Mouse (Mus musculus) ES-E14 (cell line): ENCODE measurements at regions not wholly inside any gene's neighbourhood (a gene's known extent, or its start where the extent isn't known, plus 50 kb on each side); places are given as distances from the start of the nearest gene placed in this dataset.

Experiments
- DNase-seq: peaks from one replicate; pipeline ENCODE4 v3.0.0-alpha.2; 2013; ENCODE audit warnings: low read depth, low spot score
- H3K27ac ChIP-seq: 2 replicates; pipeline ENCODE4 v1.5.1; 2012; ENCODE audit warnings: low read depth, mild to moderate bottlenecking, low read length, moderate library complexity, mixed read lengths; ENCODE audit not compliant: poor library complexity, insufficient read depth, severe bottlenecking
- H3K36me3 ChIP-seq: 2 replicates; pipeline ENCODE4 v1.6.1; 2012; ENCODE audit warnings: mild to moderate bottlenecking, low read length, moderate library complexity, mixed read lengths; ENCODE audit not compliant: control insufficient read depth, poor library complexity, insufficient read depth, severe bottlenecking
- H3K4me1 ChIP-seq, 2 experiments: fragments of 150-350 bp in 1 of 2; sonication (generic) in 1 of 2; 2 replicates each; pipeline ENCODE4 v1.6.1; 2012; ENCODE audit warnings: low read length in 2 of 2, mild to moderate bottlenecking in 1 of 2, mixed read lengths in 1 of 2; ENCODE audit not compliant: control insufficient read depth in 2 of 2, insufficient read depth in 2 of 2, poor library complexity in 1 of 2
- H3K4me3 ChIP-seq, 2 experiments: fragments of 150-350 bp in 1 of 2; sonication (generic) in 1 of 2; 2 replicates each; pipeline ENCODE4 v1.5.1; 2012; ENCODE audit warnings: low read length in 2 of 2, low read depth in 1 of 2, mild to moderate bottlenecking in 1 of 2, mixed read lengths in 1 of 2; ENCODE audit not compliant: insufficient read depth in 1 of 2, poor library complexity in 1 of 2, severe bottlenecking in 1 of 2
- H3K9ac ChIP-seq: 2 replicates; pipeline ENCODE4 v1.6.1; 2012; ENCODE audit warnings: low read depth, mild to moderate bottlenecking, low read length, mixed read lengths; ENCODE audit not compliant: poor library complexity, insufficient read depth, severe bottlenecking
- H3K9me3 ChIP-seq: fragments of 150-350 bp; sonication (generic); 2 replicates; pipeline ENCODE4 v1.6.1; 2012; ENCODE audit warnings: low read depth, mild to moderate bottlenecking, low read length; ENCODE audit not compliant: control insufficient read depth, insufficient read depth
- CHD2 ChIP-seq: IDR thresholded peaks from 2 replicates; pipeline ENCODE4 v1.6.1; 2014; ENCODE audit warnings: mild to moderate bottlenecking, low read depth, low read length, inconsistent platforms
- HCFC1 ChIP-seq: IDR thresholded peaks from 2 replicates; pipeline ENCODE4 v1.6.1; 2012; ENCODE audit warnings: low read length, inconsistent platforms, borderline replicate concordance; ENCODE audit not compliant: insufficient read depth
- MAFK ChIP-seq: IDR thresholded peaks from 2 replicates; pipeline ENCODE4 v1.6.1; 2014; ENCODE audit warnings: mild to moderate bottlenecking, low read depth, low read length, inconsistent platforms; ENCODE audit not compliant: insufficient read depth
- ZC3H11A ChIP-seq: IDR thresholded peaks from 2 replicates; pipeline ENCODE4 v1.6.1; 2012; ENCODE audit warnings: low read depth, mild to moderate bottlenecking, inconsistent platforms, low read length, borderline replicate concordance
- ZNF384 ChIP-seq: IDR thresholded peaks from 2 replicates; pipeline ENCODE4 v1.6.1; 2012; ENCODE audit warnings: low read depth, low read length, inconsistent platforms
- in situ Hi-C, 2 experiments: fragments of 600-800 bp; cut with MboI; formaldehyde crosslinking; loops; one replicate each; pipeline ENCODE4 v1.15.1; 2025; ENCODE audit warnings: low sequenced_read_pairs in 2 of 2, inconsistent platforms in 1 of 2; ENCODE audit not compliant: unreplicated experiment in 2 of 2

- H3K9me3 ChIP-seq, result no peaks in the 10 kb centered on the region
- in situ Hi-C loops, result no loop called here
- H3K4me1 ChIP-seq, result no peaks in the 10 kb centered on the region
- no peak overlapping the region for H3K27ac ChIP-seq
- no peak for DNase-seq
- H3K36me3 ChIP-seq, result no peaks in the 10 kb centered on the region
- no peak for TF ChIP-seq HCFC1
- no peak for TF ChIP-seq ZC3H11A
- TF ChIP-seq MAFK, result no peak
- no peak overlapping the region for H3K9ac ChIP-seq
- no peak overlapping the region for H3K4me3 ChIP-seq
Observed at GRCm38 (mm10) chr5:14415234-14415862, 99.4 kb upstream of the Pclo start.

- in situ Hi-C loops, result no loop called here
- no peak overlapping the region for H3K9ac ChIP-seq
- TF ChIP-seq MAFK, result no peak
- no peak for TF ChIP-seq CHD2
- TF ChIP-seq ZNF384, result no peak
- no peaks in the 10 kb centered on the region for H3K9me3 ChIP-seq
- no peak overlapping the region for H3K4me3 ChIP-seq
- H3K27ac ChIP-seq, result no peak overlapping the region
- no peaks in the 10 kb centered on the region for H3K36me3 ChIP-seq
- H3K4me1 ChIP-seq, result no peaks in the 10 kb centered on the region
- DNase-seq, result no peak
Observed at GRCm38 (mm10) chr5:14453082-14453481, 61.6 kb upstream of the Pclo start.
